Mouse (Mus musculus) E14TG2a.4 (cell line): ENCODE measurements around the gene Psat1.

Experiments used
- H3K27me3 ChIP-seq: 2 replicates; pipeline ENCODE4 v1.6.1; 2014; ENCODE audit warnings: low read length, control low read depth; ENCODE audit not compliant: insufficient read depth
- H3K36me3 ChIP-seq: 2 replicates; pipeline ENCODE4 v1.6.1; 2014; ENCODE audit warnings: low read length, control low read depth; ENCODE audit not compliant: insufficient read depth
- H3K4me1 ChIP-seq: replicated peaks from 2 replicates; pipeline ENCODE4 v1.6.1; 2014; ENCODE audit warnings: low read depth, low read length, control low read depth
- H3K4me3 ChIP-seq: replicated peaks from 2 replicates; pipeline ENCODE4 v1.5.1; 2014; ENCODE audit warnings: mild to moderate bottlenecking, low read length
- H3K9me3 ChIP-seq: 2 replicates; pipeline ENCODE4 v1.6.1; 2014; ENCODE audit warnings: low read length, control low read depth
- CTCF ChIP-seq: conservative IDR thresholded peaks from 2 replicates; pipeline ENCODE4 v1.5.1; 2014; ENCODE audit warnings: low read length
- NANOG ChIP-seq: IDR thresholded peaks from 2 replicates; pipeline ENCODE4 v1.6.1; 2014; ENCODE audit warnings: borderline replicate concordance, low read length, mixed read lengths
- POU5F1 ChIP-seq: IDR thresholded peaks from 2 replicates; pipeline ENCODE4 v1.6.1; 2014; ENCODE audit warnings: low read length, borderline replicate concordance

Psat1 gene

DNA sequence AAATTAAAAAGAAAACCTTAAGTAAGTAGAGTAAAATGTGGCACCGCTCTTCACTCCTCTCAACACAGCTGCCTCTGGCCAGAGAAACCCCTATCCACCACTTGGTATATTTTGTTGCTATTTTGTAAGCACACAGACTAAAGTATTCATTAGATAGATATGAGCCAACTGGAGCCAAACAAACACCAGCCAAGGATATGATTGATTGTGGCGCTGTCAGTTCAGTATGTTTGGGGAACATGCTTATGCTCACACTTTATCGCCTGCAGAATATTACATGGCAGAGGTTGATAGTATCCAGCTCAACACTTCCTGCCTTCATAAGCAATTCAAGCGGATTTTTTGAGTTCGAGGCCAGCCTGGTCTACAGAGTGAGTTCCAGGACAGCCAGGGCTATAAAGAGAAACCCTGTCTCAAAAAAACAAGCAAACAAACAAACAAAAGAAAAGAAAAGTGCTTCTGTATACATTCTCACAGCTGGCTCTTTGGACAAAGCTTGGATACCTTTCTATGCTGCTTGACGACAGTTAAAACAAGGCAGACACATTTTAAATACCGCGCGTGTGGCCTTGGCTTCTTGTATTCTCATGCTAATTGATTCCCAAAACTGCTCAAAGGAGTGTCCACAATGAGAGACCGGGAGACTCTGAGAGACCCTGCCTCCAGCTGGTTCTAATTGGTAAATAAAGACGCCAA is 4.6 kb downstream of the Psat1 start:
- no peaks in the 10 kb centered on the region for H3K9me3 ChIP-seq
- peaks cover 3% of the 10 kb centered on the region; the same call in 1 of the 2 replicates for H3K27me3 ChIP-seq
- peaks cover 62% of the 10 kb centered on the region for H3K4me1 ChIP-seq
- H3K36me3 ChIP-seq = no peaks in the 10 kb centered on the region
- TF ChIP-seq POU5F1 (peak; percentile 78; the same call in 1 of the 2 replicates), CTCF (no peak), NANOG (peak; percentile 73; the same call in 1 of the 2 replicates)
- peak overlapping the region; percentile 69 for H3K4me3 ChIP-seq

DNA sequence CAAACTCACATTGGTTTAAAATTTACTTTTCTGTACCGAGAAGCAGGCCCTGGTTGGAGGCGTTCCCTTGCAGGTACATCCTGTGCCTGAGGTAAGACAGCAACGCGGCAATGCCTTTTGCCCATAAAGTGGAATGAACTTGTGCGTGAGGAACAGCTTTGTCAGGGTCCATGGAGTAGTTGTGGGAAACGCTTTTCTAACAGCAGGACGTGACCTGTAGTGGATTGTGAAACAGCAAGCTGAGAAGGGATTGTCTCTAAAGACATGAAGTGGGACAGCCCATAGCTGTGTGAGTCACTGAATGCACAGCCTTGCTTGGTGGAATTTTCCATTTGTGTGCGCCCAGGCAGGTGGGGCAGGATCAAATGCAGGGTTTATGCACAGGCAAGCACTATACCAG is 5.7 kb downstream of the Psat1 start:
- H3K4me3 ChIP-seq = no peak overlapping the region; the same call in 1 of the 2 replicates
- peaks cover 6% of the 10 kb centered on the region; the same call in 1 of the 2 replicates for H3K27me3 ChIP-seq
- H3K4me1 ChIP-seq = peaks cover 50% of the 10 kb centered on the region
- TF ChIP-seq NANOG (no peak), POU5F1 (no peak), CTCF (no peak)
- H3K9me3 ChIP-seq = no peaks in the 10 kb centered on the region
- no peaks in the 10 kb centered on the region for H3K36me3 ChIP-seq

DNA sequence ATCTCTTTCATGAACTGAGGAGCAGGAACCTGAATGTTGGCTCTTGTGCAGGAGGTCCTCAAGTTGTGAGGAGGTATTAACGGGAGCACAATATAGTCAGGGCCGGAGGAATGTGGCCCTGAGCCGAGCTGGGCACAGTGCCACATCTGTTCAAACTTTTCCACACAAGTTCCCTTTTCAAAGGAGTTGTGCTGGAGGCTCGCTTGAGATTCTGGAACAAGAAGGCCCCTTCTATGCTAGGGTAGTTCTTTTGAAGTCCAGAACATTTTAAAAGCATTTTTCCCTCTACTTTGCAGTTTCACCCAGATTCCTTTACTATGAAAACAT is 21.5 kb downstream of the Psat1 start:
- Histone ChIP-seq H3K36me3 (peaks cover 15% of the 10 kb centered on the region), H3K4me1 (peaks cover 48% of the 10 kb centered on the region), H3K9me3 (peaks cover 4% of the 10 kb centered on the region; the same call in 1 of the 2 replicates), H3K4me3 (no peak overlapping the region), H3K27me3 (no peaks in the 10 kb centered on the region)
- TF ChIP-seq POU5F1 (no peak), NANOG (no peak), CTCF (no peak)

DNA sequence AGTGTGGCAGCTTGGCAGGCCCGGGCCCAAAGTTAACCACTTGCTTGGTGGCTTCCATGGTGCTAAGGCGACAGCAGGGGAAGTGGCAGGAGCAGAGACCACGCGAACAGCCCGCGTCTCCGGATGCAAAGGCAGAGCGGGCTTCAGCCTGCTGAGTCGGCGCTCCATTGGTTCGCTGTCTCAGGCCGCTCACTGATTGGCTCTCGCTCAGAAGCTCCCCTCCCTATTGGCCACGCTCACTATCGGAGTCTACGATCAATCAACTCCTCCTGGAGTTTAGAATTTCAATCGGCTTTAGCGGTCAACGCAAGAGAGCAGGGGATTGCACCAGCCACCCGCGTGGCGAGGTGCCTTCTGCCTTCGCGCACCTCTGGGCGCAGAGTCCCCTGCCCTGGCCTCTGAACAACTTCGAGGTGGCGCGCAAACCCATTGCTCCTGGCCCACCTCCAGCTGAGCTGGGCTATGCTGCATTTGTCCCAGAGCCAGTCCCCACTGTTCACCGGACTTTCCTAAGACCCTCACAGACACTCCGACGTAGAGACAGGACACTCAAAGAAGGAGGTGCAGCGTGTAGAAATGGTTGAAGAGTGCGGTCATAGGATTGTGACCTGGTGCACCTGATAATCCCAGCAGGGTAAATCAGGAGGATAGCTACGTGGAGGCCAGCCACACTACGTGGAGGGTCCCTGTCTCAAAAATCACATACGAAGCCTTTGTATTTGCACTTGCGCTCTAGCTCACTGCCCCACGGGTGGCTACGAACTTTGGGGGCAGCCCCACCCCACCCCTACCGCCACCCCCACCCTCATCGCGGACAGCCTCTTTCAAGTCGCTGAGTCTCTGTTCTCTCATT is 22.0 kb downstream of the Psat1 start:
- peaks cover 4% of the 10 kb centered on the region; the same call in 1 of the 2 replicates for H3K9me3 ChIP-seq
- TF ChIP-seq NANOG = peak; percentile 33; the same call in 1 of the 2 replicates
- no peak for TF ChIP-seq CTCF
- H3K27me3 ChIP-seq = no peaks in the 10 kb centered on the region
- H3K36me3 ChIP-seq = peaks cover 21% of the 10 kb centered on the region
- peaks cover 51% of the 10 kb centered on the region for H3K4me1 ChIP-seq
- H3K4me3 ChIP-seq = peak overlapping the region; percentile 89

DNA sequence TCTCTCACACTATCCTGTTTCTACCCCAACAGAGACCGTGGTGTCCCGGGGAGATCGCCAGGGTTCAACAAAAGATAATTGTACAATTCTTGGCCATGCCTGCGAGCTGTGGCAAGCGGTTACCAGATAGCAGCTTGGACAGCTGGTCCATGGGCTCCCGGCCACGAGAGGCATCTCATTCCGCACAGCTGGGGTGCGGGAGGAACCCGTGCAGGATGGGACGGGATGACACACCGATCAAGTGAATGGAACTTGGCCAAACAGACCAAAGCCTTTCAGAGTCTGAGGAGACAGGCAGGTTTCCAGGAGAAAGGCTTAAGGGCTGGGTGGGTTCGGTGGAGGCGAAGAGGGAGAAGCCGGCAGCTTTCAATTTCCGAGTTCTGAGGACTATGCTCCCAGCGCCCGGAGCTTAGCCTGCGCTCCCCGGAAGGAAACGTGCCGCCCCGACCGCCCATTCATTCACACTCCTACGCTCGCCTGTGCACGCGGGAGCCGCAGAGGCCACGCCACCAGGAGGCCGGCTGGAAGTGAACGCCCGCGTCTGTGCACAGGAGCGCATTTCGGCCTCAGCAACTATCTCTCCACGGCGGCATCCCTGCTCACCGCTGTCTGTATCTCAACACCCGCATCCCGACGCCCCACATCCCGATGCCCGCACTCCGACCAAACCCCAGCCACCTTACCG is 22.8 kb downstream of the Psat1 start:
- H3K4me3 ChIP-seq = peak overlapping the region; percentile 89
- H3K9me3 ChIP-seq = peaks cover 4% of the 10 kb centered on the region; the same call in 1 of the 2 replicates
- H3K36me3 ChIP-seq = peaks cover 28% of the 10 kb centered on the region
- H3K27me3 ChIP-seq = no peaks in the 10 kb centered on the region
- TF ChIP-seq POU5F1 (no peak), NANOG (no peak), CTCF (no peak)
- H3K4me1 ChIP-seq = peaks cover 51% of the 10 kb centered on the region

DNA sequence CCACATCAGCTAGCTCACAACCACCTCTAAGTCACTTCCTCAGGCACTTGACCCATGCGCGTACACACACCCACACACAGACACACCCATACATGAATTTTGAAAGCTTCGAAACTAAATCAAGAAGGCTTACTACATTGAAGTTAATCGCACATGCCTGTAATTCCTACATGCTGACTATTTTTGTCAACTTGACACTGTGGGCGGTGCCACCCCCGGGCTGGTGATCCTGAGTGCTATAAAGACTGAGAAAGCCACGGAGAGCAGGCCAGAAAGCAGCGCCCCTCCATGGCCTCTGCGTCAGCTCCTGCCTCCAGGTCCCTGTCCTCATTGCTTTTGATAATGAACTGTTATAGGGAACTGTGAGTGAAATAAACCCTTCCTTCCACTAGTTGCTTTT is 23.7 kb downstream of the Psat1 start:
- H3K27me3 ChIP-seq = no peaks in the 10 kb centered on the region
- H3K4me3 ChIP-seq = peak overlapping the region; percentile 89
- H3K4me1 ChIP-seq = peaks cover 51% of the 10 kb centered on the region
- no peak for TF ChIP-seq POU5F1
- peaks cover 4% of the 10 kb centered on the region; the same call in 1 of the 2 replicates for H3K9me3 ChIP-seq
- peaks cover 37% of the 10 kb centered on the region for H3K36me3 ChIP-seq

DNA sequence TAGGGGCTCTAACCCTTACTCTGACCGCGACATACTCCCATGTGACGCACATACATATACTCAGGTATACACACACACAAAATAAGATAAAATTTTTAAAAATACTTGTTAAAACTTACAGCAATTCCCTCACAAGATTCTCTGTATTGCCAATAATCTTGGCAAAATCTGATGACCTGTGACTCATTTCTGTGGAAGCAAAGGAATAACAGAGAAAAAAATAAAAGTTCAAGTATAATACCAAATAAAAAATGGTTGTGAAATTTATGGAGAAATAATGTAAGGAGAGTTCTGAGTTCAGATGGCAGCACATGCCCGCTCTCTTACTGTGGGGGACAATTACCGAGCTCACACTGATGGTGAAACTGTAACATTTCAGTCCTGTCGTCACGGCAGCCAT is 27.8 kb downstream of the Psat1 start:
- Histone ChIP-seq H3K9me3 (no peaks in the 10 kb centered on the region), H3K27me3 (no peaks in the 10 kb centered on the region), H3K4me3 (no peak overlapping the region), H3K4me1 (peaks cover 35% of the 10 kb centered on the region), H3K36me3 (peaks cover 76% of the 10 kb centered on the region)
- TF ChIP-seq POU5F1 = no peak
- TF ChIP-seq NANOG = no peak
- no peak for TF ChIP-seq CTCF

DNA sequence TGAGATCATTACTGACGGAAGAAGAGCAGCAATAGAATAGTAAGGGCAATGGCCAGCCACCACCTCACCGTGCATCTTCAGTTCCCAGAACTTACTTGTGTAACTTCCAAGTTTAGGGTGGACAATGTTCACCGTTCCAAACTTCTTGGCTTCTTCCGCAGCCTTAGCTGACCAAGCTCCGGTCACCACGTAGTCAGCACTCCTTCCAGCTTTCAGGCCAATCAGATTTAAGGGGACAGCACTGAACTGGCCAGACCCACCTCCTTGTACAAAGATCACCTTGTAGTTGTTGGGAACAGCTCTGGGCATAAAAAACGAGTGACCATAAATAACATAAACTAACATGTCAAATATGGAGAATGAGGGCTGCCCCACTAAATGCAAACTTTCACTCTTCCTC is 29.0 kb downstream of the Psat1 start:
- peaks cover 88% of the 10 kb centered on the region for H3K36me3 ChIP-seq
- no peaks in the 10 kb centered on the region for H3K9me3 ChIP-seq
- peaks cover 28% of the 10 kb centered on the region for H3K4me1 ChIP-seq
- H3K4me3 ChIP-seq = no peak overlapping the region
- no peaks in the 10 kb centered on the region for H3K27me3 ChIP-seq
- no peak for TF ChIP-seq POU5F1
- no peak for TF ChIP-seq NANOG
- no peak for TF ChIP-seq CTCF
